Mouse (Mus musculus): ENCODE measurements at regions not wholly inside any gene's neighbourhood (a gene's known extent, or its start where the extent isn't known, plus 50 kb on each side); places are given as distances from the start of the nearest gene placed in this dataset.
"Not testable (repeated sequence)": the region's sequence is repeated elsewhere in the genome, so short reads cannot be mapped to it uniquely, and the experiment has no call there.

DNA sequence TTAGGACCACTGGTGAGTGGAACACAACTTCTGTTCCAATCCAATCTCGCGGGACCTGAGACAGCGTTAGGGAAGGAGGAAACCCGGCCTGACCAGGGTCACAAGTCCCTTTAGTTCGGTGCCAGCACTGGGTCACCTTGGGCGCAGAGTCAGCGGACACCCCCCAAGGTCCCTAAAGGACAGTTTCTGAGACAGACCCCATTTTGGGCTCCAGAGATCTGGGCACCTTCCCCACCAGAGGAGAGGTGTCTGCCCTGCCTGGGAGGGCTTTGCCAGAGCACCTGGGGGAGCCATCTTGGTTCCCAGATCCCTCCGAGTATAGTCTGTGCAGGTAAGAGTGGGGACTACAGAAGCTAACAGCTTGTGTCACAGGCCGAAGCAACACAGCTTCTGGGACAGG lies 270.5 kb upstream of the Impg1 start:
- not testable (repeated sequence) for TF ChIP-seq CTCF, EP300 (IDR thresholded peaks at IDR 0.05; ENCODE audit: low read depth)

All from liver, postnatal 0 days (tissue).